Mouse (Mus musculus) hindbrain, embryonic 12.5 days (tissue): ENCODE measurements at regions not wholly inside any gene's neighbourhood (a gene's known extent, or its start where the extent isn't known, plus 50 kb on each side); places are given as distances from the start of the nearest gene placed in this dataset.
A peak's percentile ranks its signal among the peaks of the same experiment; 100 is the strongest.

ENCODE experiments used
- ATAC-seq: fragments of 200-750 bp; cut with Nextera tagmentation; 2 replicates; pipeline ENCODE4 v1.8.0; 2017; ENCODE audit warnings: moderate TSS enrichment; ENCODE audit not compliant: low FRiP score
- H3K27ac ChIP-seq: fragments of 300-500 bp; sonication (generic); 2 replicates; pipeline ENCODE4 v1.5.1; 2016; ENCODE audit warnings: mild to moderate bottlenecking
- H3K27me3 ChIP-seq: fragments of 300-500 bp; sonication (generic); 2 replicates; pipeline ENCODE4 v1.6.1; 2016; ENCODE audit warnings: mild to moderate bottlenecking
- H3K36me3 ChIP-seq: fragments of 300-500 bp; sonication (generic); 2 replicates; pipeline ENCODE4 v1.6.1; 2016; ENCODE audit warnings: mild to moderate bottlenecking
- H3K4me1 ChIP-seq: fragments of 300-500 bp; sonication (generic); 2 replicates; pipeline ENCODE4 v1.6.1; 2016
- H3K4me2 ChIP-seq: fragments of 300-500 bp; sonication (generic); replicated peaks from 2 replicates; pipeline ENCODE4 v1.6.1; 2016; ENCODE audit warnings: mild to moderate bottlenecking
- H3K4me3 ChIP-seq: fragments of 300-500 bp; sonication (generic); 2 replicates; pipeline ENCODE4 v1.5.1; 2016; ENCODE audit warnings: mild to moderate bottlenecking
- H3K9ac ChIP-seq: fragments of 300-500 bp; sonication (generic); 2 replicates; pipeline ENCODE4 v1.6.1; 2016; ENCODE audit warnings: mild to moderate bottlenecking, moderate library complexity
- H3K9me3 ChIP-seq: fragments of 300-500 bp; sonication (generic); replicated peaks from 2 replicates; pipeline ENCODE4 v1.6.1; 2016; ENCODE audit warnings: mild to moderate bottlenecking
- WGBS: fragments of 180-500 bp; shearing (Covaris S2); methylation state at CpG from one replicate; pipeline ENCODE4 v1.1.7; 2016; 5-methylcytosine and 5-hydroxymethylcytosine counted together

GRCm38 (mm10) chr16:80138963-80139362 is 1048.1 kb upstream of the Tmprss15 start:
- H3K9ac ChIP-seq, result no peak overlapping the region
- WGBS, result 87% methylated on average over 6 of the region's 6 CpGs
- H3K4me3 ChIP-seq, result no peak overlapping the region
- H3K27ac ChIP-seq, result no peak overlapping the region
- no peaks in the 10 kb centered on the region for H3K9me3 ChIP-seq
- ATAC-seq, result no peak
- no peaks in the 10 kb centered on the region for H3K4me1 ChIP-seq
- no peaks in the 10 kb centered on the region for H3K27me3 ChIP-seq
- H3K4me2 ChIP-seq, result no peak overlapping the region
- no peaks in the 10 kb centered on the region for H3K36me3 ChIP-seq

GRCm38 (mm10) chr16:80138230-80138629 is 1047.3 kb upstream of the Tmprss15 start:
- H3K36me3 ChIP-seq, result no peaks in the 10 kb centered on the region
- no peaks in the 10 kb centered on the region for H3K9me3 ChIP-seq
- 0 out of 2 replicates have a peak, but pooled peaks have one; percentile 22 for ATAC-seq
- H3K4me2 ChIP-seq, result no peak overlapping the region
- no peaks in the 10 kb centered on the region for H3K27me3 ChIP-seq
- no peaks in the 10 kb centered on the region for H3K4me1 ChIP-seq
- H3K4me3 ChIP-seq, result no peak overlapping the region
- H3K27ac ChIP-seq, result no peak overlapping the region
- H3K9ac ChIP-seq, result no peak overlapping the region
- WGBS, result 100% methylated on average over 2 of the region's 2 CpGs
